Mouse (Mus musculus): Measurements from ENCODE around the gene Gm32717. TPM values are rescaled to one million over a fixed set of nuclear protein-coding genes. Genes with fewer than 3 reads are reported as not detected.
"Not testable (repeated sequence)": the region's sequence is repeated elsewhere in the genome, so short reads cannot be mapped to it uniquely, and the experiment has no call there.

Gm32717 gene
- polyA plus RNA-seq, 1 experiment from 2014 or later: 0.19 TPM

GRCm38 (mm10) chr10:118195150-118195549, 45.4 kb downstream of the Gm32717 start:
- H3K36me3 ChIP-seq (ENCODE audit: poor library complexity, severe bottlenecking); H3K27me3 ChIP-seq; H3K27ac ChIP-seq; H3K9ac ChIP-seq; H3K9me3 ChIP-seq (replicated peaks); H3K4me3 ChIP-seq; H3K4me1 ChIP-seq; ATAC-seq; H3K4me2 ChIP-seq: not testable (repeated sequence)
- WGBS: 25% methylated on average over 3 of the region's 3 CpGs

Other genes with a start within 250 kb of the Gm32717 start
- gene Mdm1, start 99.0 kb downstream of the Gm32717 start, polyA plus RNA-seq (2015; fragmentation: Nextera tagmentation; extraction: Ambion mirVana): 48.3 and 49.7 TPM in 2 replicates
- not detected in 2 replicates for gene Il22, start 35.8 kb downstream of the Gm32717 start, polyA plus RNA-seq (2015; fragmentation: Nextera tagmentation; extraction: Ambion mirVana)
- 0.18 and 0.19 TPM in 2 replicates for gene Gm32802, start 17.9 kb upstream of the Gm32717 start, polyA plus RNA-seq (2015; fragmentation: Nextera tagmentation; extraction: Ambion mirVana)
- not detected in 2 replicates for gene Iltifb, start 54.3 kb upstream of the Gm32717 start, polyA plus RNA-seq (2015; fragmentation: Nextera tagmentation; extraction: Ambion mirVana)
- gene Gm9040, start 86.2 kb upstream of the Gm32717 start, polyA plus RNA-seq (2015; fragmentation: Nextera tagmentation; extraction: Ambion mirVana): 0.08 TPM in 1 of 2 replicates, not detected in the other
- gene Gm9044, start 91.6 kb upstream of the Gm32717 start, polyA plus RNA-seq (2015; fragmentation: Nextera tagmentation; extraction: Ambion mirVana): 0.08 TPM in 1 of 2 replicates, not detected in the other
- not detected in 2 replicates for gene Gm9045, start 97.1 kb upstream of the Gm32717 start, polyA plus RNA-seq (2015; fragmentation: Nextera tagmentation; extraction: Ambion mirVana)
- gene Gm9046, start 102.5 kb upstream of the Gm32717 start, polyA plus RNA-seq (2015; fragmentation: Nextera tagmentation; extraction: Ambion mirVana): not detected in 2 replicates
- not detected in 2 replicates for gene Gm9048, start 107.9 kb upstream of the Gm32717 start, polyA plus RNA-seq (2015; fragmentation: Nextera tagmentation; extraction: Ambion mirVana)
- not detected in 2 replicates for gene Gm9049, start 113.3 kb upstream of the Gm32717 start, polyA plus RNA-seq (2015; fragmentation: Nextera tagmentation; extraction: Ambion mirVana)
- not detected in 2 replicates for gene Ifng, start 200.3 kb upstream of the Gm32717 start, polyA plus RNA-seq (2015; fragmentation: Nextera tagmentation; extraction: Ambion mirVana)

All from forebrain, embryonic 13.5 days (tissue).